Mouse (Mus musculus) testis, adult 2 months (tissue): ENCODE measurements around the gene Olfr994.

Source experiments
- CTCF ChIP-seq: fragments of 200-500 bp; IDR thresholded peaks from 2 replicates; pipeline ENCODE4 v1.5.1; 2012; ENCODE audit warnings: low read depth, mild to moderate bottlenecking, inconsistent platforms, low read length, moderate library complexity; ENCODE audit not compliant: control insufficient read depth, insufficient read depth, insufficient replicate concordance
- POLR2A ChIP-seq: fragments of 200-500 bp; IDR thresholded peaks from 2 replicates; pipeline ENCODE4 v1.6.1; 2012; ENCODE audit warnings: low read depth, mild to moderate bottlenecking, inconsistent platforms, low read length, moderate library complexity; ENCODE audit not compliant: control insufficient read depth

DNA sequence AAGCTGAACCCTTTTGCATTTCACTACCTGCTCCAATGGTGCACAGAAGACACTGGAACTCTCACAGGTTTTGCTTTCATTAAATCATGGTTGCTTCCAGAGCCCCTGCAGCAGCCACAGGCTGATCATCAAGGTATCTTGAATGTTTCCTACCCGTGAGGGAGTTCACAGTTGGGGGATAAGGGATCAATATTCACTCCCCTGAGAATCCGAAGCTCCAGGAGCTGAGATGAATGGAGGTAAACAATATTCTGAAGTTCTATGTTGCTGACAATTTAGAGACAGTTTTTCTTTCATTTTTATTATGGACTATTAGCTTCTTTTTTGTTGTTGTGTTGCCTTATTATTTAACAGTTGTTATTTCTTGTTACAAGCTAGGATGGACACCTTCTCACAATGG lies 26.9 kb downstream of the Olfr994 start, which contains the start of gene Olfr992:
- TF ChIP-seq POLR2A (no peak), CTCF (no peak)
